Mouse (Mus musculus) brain, embryonic 14.5 days (tissue): ENCODE measurements around the gene Dera. TPM values are rescaled to one million over a fixed set of nuclear protein-coding genes. Genes with fewer than 3 reads are reported as not detected.
A peak's percentile ranks its signal among the peaks of the same experiment; 100 is the strongest.

ENCODE experiments used
- DNase-seq: peaks from one replicate; pipeline ENCODE4 v3.0.0-alpha.2; 2011; ENCODE audit warnings: low read depth
- CTCF ChIP-seq: fragments of 200-500 bp; IDR thresholded peaks from 2 replicates; pipeline ENCODE4 v1.5.1; 2012; ENCODE audit warnings: inconsistent platforms, mild to moderate bottlenecking, moderate library complexity, borderline replicate concordance; ENCODE audit not compliant: insufficient read depth, insufficient read length; ENCODE audit errors: extremely low read depth
- POLR2A ChIP-seq: fragments of 200-500 bp; IDR thresholded peaks from 2 replicates; pipeline ENCODE4 v1.6.1; 2012; ENCODE audit warnings: mild to moderate bottlenecking, inconsistent platforms, borderline replicate concordance; ENCODE audit not compliant: poor library complexity, insufficient read depth, insufficient read length, severe bottlenecking; ENCODE audit errors: extremely low read depth
- polyA plus RNA-seq: library from polyadenylated mRNA; depleted of rRNA; stranded (reverse); fragments of >200 nt; gene quantifications from 2 replicates; pipeline ENCODE4 v1.2.3, GENCODE M21; 2012

Dera gene
- polyA plus RNA-seq, 1 experiment = 6.4 TPM

DNA sequence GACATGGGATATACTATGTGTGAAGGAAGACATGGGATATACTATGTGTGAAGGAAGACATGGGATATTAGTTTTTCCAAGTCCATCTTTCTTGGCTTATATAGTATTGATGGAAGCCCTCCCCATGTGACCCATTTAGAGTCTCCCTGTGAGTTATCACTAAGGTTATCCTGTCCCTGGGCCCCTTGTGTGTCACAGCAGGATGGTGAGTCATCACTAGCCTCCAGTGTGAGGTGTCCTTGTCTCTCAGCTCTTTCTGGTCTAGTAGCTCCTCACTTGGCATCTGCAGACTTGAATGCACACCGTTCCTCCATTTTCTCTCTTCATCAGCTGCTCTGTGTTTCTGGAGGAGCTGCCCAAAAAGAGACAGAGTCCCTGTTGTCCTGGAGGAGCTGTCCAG is 59.7 kb downstream of the Dera start:
- no peak for DNase-seq
- TF ChIP-seq CTCF = no peak
- TF ChIP-seq POLR2A = no peak

DNA sequence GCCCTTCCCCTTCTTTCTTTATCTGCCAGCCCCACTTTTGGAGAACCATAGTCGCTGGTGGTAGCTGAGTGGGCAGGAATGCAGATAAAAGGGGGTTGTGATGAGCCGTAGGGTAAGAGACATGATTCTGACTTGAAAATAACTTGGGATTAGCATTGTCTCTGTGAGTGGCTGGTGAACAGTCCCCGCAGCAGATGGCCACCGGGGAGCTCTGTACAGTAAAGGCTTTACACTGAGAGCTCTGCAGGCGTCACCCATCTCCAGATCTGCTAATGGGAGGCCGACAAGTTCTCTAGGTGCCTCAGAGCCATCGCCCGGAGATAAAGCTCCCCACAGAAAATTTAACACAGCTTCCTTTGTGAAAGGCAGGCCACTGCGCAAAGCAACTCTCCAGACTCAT is 62.2 kb downstream of the Dera start:
- peak; percentile 13 for DNase-seq
- no peak for TF ChIP-seq CTCF

DNA sequence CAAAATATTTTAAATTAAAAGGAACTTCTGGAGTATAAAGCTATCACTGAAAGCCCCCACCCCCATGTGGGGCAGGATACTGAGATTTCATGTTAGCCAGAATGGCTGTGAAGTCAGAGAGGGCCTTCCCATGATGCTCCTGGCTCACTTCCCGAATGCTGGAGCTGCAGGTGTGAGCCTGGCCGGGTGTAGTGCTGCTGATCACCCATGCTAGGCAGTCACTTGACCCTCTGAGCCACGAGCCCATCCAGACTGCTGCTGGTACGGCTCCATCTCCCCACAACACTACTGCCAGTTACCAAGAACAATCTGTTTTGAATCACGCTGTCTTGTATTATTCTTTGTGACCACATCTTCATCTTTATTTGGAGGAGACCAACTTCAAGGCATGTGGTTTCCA is 68.2 kb downstream of the Dera start:
- TF ChIP-seq POLR2A = no peak
- no peak for TF ChIP-seq CTCF
- no peak for DNase-seq

DNA sequence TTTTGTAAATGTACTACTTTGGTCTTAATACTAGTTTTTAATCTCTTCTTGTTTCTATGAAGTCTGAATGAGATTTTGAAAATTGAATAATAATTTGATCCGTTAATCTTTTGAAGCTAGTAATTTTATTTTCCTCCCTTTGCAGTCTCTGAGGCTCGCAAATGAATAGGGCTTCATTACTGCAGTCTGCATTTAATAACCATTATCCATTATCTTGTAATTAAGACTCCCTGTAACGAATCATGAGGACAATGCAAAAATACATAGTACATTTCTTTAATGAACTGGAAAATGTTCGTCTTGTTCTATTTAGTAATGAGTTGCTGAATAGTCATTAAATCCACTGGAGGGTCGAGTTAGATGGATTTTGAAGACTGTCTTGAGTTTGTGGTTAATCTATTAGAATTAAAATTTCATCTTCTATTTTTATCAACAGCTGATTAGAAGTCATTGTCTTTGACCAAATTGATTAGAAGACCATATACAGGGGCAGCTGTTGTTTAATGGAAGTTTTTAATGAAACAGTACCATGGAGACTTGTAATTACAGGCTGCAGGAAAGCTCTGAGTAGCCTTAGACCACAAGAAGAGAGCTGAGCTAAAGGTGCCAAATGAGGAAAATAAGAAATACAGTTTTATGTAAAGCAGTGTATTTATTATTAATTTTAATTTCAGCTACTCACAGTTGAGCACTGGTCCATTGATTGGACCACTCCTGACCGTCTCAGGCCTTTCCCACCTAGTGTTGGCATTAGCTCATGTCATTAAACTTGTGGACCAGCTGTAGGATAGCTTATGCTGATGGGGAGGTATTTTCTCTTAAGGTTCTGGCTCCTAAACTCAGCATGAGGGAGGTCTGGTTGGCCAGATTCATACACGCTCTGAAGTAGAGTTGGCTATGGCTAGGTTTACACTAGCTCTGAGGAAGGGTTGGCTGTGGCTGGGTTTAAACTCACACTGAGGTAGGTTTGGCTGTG is 70.0 kb downstream of the Dera start:
- TF ChIP-seq CTCF = no peak
- no peak for TF ChIP-seq POLR2A
- peak; percentile 42 for DNase-seq

DNA sequence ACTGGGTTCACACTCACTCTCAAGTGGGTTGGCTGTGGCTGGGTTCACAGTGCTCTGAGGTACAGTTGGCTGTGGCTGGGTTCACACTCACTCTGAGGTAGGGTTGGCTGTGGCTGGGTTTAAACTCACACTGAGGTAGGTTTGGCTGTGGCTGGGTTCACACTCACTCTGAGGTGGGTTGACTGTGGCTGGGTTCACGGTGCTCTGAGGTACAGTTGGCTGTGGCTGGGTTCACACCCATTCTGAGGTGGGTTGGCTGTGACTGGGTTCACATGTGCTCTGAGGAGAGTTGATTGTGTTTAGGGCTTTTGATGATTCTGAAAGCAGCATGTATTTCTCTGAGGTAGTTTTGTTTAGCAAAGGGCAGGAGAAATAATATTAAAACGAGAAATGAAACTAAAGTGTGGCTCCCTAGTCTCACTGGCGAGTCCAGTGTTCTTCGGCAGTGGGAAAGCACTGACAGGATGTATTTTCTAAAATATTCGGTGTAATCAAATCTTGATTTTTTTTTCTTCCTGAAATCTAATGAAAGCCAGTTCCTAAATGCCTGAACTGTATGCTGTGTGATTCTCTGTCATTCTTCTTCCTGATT is 70.8 kb downstream of the Dera start:
- TF ChIP-seq CTCF (no peak), POLR2A (no peak)
- no peak for DNase-seq

DNA sequence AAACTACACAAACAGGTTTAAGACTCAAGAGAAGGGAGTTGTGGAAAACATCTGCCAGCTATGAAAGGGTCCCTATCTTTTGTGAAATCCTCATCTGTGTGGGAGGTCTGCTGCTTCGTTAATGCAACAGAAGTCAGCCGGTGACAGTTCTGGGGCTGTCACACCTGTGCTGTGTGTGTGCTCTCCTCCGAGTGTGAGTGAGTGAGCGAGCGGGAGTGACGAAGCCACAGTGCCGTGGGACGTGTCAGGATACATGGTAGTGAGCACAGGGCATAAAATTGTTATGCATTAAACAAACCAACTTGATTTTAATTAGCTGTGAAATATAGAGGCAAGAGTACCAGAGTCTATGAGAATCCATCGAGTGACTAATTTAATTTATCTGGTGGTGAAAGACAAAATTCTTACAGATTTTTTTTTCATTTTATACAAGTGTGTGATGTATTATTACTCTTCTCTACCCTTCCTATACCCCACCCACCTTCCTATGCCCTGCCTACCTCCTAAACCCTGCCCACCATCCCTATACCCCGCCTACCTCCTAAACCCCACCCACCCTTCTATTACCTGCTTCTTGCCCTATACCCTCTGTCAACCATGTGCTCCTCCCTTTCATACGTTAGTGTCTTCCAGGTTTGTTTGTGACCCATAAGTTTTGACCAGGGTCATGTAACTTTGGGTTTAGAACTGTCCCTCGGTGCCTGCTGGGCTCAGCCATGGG is 74.9 kb downstream of the Dera start:
- TF ChIP-seq POLR2A = no peak
- TF ChIP-seq CTCF = no peak
- DNase-seq = no peak

DNA sequence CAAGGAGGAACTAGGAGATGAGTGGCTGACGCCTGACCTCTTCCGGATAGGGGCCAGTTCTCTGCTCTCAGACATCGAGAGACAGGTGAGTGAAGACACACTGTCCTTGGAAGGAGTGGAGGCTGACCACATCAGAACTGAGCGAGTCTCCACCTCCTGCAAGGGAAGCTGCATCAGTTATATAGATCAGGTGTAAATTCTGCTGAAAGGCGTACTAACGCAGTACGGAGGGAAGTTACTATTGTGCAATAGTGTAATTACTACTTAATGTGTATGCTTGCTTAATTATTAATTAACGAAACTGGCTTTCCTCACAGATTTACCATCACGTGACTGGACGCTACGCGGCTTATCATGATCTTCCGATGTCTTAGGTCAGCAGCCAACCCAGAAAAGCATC is 82.5 kb downstream of the Dera start:
- no peak for DNase-seq
- no peak for TF ChIP-seq POLR2A
- no peak for TF ChIP-seq CTCF

DNA sequence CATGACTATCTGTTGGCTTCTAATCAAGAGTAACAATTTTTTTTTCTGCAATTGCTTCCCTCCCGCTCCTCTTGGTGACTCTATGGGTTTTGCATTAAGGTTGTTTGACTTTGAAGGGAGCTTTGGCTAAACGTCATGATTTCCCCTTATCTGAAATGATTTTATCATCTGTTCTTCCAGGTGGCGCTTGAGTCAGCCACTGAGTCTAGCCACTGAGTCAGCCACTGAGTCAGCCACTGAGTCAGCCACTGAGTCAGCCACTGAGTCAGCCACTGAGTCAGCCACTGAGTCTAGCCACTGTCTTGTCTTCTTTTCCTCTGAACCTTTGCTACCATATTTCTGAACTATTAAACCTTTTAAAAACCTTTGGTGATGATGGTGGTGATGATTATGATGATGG is 89.0 kb downstream of the Dera start:
- DNase-seq = no peak
- TF ChIP-seq CTCF = no peak
- TF ChIP-seq POLR2A = no peak

DNA sequence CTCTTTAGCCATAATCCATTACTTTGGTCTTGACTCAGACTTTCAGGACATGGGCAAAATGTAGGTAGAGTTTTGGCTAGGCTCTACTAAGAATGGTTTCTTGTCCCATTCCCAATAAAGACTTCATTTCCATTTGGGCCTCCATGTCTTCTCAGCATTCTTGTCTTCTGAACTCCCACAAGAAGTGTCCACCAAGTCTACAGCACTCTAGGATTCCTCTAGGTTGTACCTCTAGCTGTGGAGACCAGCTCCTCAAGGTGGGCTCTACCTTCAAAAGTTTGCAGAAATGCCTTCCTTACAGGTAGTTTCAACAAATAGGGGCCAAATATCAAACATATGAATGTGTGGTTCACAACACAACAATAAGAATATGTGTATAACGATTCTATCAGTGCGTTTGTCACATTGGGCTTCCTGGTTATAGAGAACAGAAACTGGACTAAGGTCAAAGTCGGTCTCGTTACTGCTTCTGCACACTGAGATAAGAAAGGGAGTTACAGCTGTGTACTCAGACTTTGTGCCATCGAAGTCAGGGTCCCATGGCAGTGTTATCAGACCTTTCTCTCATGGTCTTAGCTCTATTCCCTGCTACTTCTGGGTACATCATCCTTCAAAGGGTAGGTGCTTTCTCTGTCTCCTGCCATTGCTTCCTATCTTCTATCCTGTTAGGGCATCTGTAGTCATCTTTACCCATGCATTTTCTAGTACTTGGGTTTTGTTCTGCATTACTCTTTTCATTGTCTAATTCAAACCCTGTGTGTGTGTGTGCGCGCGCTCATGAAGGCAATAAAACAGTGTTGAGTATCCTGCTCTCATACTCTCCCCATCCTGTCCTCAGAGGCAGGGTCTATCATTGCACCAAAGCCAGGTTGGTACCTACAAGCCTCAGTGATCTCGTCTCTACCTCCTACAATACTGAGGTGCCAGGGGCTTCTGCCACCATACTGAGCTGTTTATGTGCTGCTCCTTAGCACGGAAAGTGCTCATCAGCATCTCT is 103.2 kb downstream of the Dera start:
- no peak for TF ChIP-seq CTCF
- TF ChIP-seq POLR2A = no peak
- DNase-seq = no peak

DNA sequence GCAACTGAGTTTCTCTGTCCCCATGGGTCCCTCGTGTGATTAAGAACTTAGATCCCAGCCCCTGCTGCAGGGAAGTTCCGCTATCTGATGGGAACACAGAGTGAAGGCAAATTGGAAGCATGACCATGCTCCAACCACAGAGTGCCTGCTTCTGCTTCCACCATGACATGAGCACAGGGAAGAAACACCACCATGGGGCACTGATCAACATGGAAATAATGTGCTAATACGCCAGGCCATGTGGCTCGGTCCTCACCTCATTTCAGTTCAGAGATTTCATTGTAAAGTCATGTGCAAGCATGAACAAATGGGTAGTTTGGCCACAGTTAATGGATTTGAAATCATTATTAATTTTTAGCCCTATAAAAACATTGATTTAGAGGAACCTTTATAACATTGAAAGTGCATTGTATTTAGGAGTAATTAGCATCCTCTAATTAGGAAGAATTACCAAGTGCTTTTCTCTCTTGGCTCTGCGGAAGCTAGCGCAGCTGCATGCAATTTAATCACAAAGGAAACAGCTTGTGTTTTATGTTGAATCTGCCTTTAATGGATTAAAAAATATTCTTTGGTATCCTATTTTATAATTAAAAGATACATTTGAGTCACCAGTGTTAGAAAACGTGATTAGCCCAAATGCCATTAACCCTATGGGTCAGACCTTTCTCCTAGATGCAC is 115.7 kb downstream of the Dera start:
- TF ChIP-seq CTCF (no peak), POLR2A (no peak)
- peak; percentile 79 for DNase-seq
